Mouse (Mus musculus): ENCODE results near the gene 1700001J03Rik. TPM values are rescaled to one million over a fixed set of nuclear protein-coding genes. Genes with fewer than 3 reads are reported as not detected.
"Not testable (repeated sequence)": the region's sequence is repeated elsewhere in the genome, so short reads cannot be mapped to it uniquely, and the experiment has no call there.

1700001J03Rik gene
- 1 to 10 TPM in 1 of 2 experiments, under 1 TPM in 1; 0.48 to 1.6 TPM for total RNA-seq (2021)
- long read RNA-seq, experiment 1, result 0 reads
- long read RNA-seq, experiment 2, result 0 reads

GRCm38 (mm10) chr5:146185204-146185603 lies at the start of gene 1700001J03Rik:
Gene 1700001J03Rik, minus strand, starts transcription at chr5:146185304.
- not testable (repeated sequence) for DNase-seq

GRCm38 (mm10) chr5:146234336-146234735 lies 49.2 kb upstream of the 1700001J03Rik start:
- no peak for DNase-seq

- DNase-seq, result no peak
Measured at GRCm38 (mm10) chr5:146232816-146233215, 47.7 kb upstream of the 1700001J03Rik start.

GRCm38 (mm10) chr5:146232056-146232675 lies 47.1 kb upstream of the 1700001J03Rik start:
- no peak for DNase-seq

- no peak for DNase-seq
Measured at GRCm38 (mm10) chr5:146231655-146231996, 46.5 kb upstream of the 1700001J03Rik start.

GRCm38 (mm10) chr5:146230864-146231654 lies 46.0 kb upstream of the 1700001J03Rik start, which contains the start of gene Cdk8:
Gene Cdk8, plus strand, starts transcription at chr5:146231230.
- peak; percentile 93 for DNase-seq

GRCm38 (mm10) chr5:146229869-146230650 lies 45.0 kb upstream of the 1700001J03Rik start:
- no peak for DNase-seq

GRCm38 (mm10) chr5:146227496-146227895 lies 42.4 kb upstream of the 1700001J03Rik start:
- DNase-seq, result no peak

GRCm38 (mm10) chr5:146223786-146224185 lies 38.7 kb upstream of the 1700001J03Rik start:
- DNase-seq, result peak; percentile 71

- no peak for DNase-seq
Measured at GRCm38 (mm10) chr5:146221722-146222121, 36.6 kb upstream of the 1700001J03Rik start.

GRCm38 (mm10) chr5:146220879-146221714 lies 36.0 kb upstream of the 1700001J03Rik start, which contains the start of gene Rnf6:
Gene Rnf6, minus strand, starts transcription at chr5:146221555.
- DNase-seq, result peak; percentile 95

GRCm38 (mm10) chr5:146220501-146220878 lies 35.4 kb upstream of the 1700001J03Rik start:
- no peak for DNase-seq

- no peak for DNase-seq
Measured at GRCm38 (mm10) chr5:146205537-146205936, 20.4 kb upstream of the 1700001J03Rik start.

GRCm38 (mm10) chr5:146203921-146204320 lies 18.8 kb upstream of the 1700001J03Rik start:
- DNase-seq, result no peak

GRCm38 (mm10) chr5:146200580-146200979 lies 15.5 kb upstream of the 1700001J03Rik start:
- DNase-seq, result no peak

GRCm38 (mm10) chr5:146199540-146199939 lies 14.4 kb upstream of the 1700001J03Rik start:
- DNase-seq, result no peak

GRCm38 (mm10) chr5:146199073-146199472 lies 14.0 kb upstream of the 1700001J03Rik start:
- no peak for DNase-seq

GRCm38 (mm10) chr5:146193360-146193759 lies 8.3 kb upstream of the 1700001J03Rik start:
- no peak for DNase-seq

- DNase-seq, result no peak
Measured at GRCm38 (mm10) chr5:146190501-146191269, 5.6 kb upstream of the 1700001J03Rik start.

GRCm38 (mm10) chr5:146190093-146190492 lies 5.0 kb upstream of the 1700001J03Rik start:
- no peak for DNase-seq

- no peak for DNase-seq
Measured at GRCm38 (mm10) chr5:146188712-146189111, 3.6 kb upstream of the 1700001J03Rik start.

Measured in adrenal gland, postnatal 10 days (tissue).